Mouse (Mus musculus) neural tube, embryonic 15.5 days (tissue): ENCODE data around the gene Ptprb. TPM values are rescaled to one million over a fixed set of nuclear protein-coding genes. Genes with fewer than 3 reads are reported as not detected.

Experiments used
- ATAC-seq: fragments of 200-750 bp; cut with Nextera tagmentation; 2 replicates; pipeline ENCODE4 v1.8.0; 2017; ENCODE audit warnings: mild to moderate bottlenecking, moderate TSS enrichment, moderate library complexity; ENCODE audit not compliant: low FRiP score
- H3K27ac ChIP-seq: fragments of 300-500 bp; sonication (generic); replicated peaks from 2 replicates; pipeline ENCODE4 v1.5.1; 2015; ENCODE audit warnings: mild to moderate bottlenecking, inconsistent platforms
- H3K27me3 ChIP-seq: fragments of 300-500 bp; sonication (generic); replicated peaks from 2 replicates; pipeline ENCODE4 v1.6.1; 2015; ENCODE audit warnings: inconsistent platforms
- H3K36me3 ChIP-seq: fragments of 300-500 bp; sonication (generic); 2 replicates; pipeline ENCODE4 v1.6.1; 2015; ENCODE audit warnings: inconsistent platforms
- H3K4me1 ChIP-seq: fragments of 300-500 bp; sonication (generic); 2 replicates; pipeline ENCODE4 v1.6.1; 2015; ENCODE audit warnings: inconsistent platforms
- H3K4me2 ChIP-seq: fragments of 300-500 bp; sonication (generic); 2 replicates; pipeline ENCODE4 v1.6.1; 2015; ENCODE audit warnings: inconsistent platforms, mild to moderate bottlenecking, moderate library complexity
- H3K4me3 ChIP-seq: fragments of 300-500 bp; sonication (generic); replicated peaks from 2 replicates; pipeline ENCODE4 v1.5.1; 2015; ENCODE audit warnings: mild to moderate bottlenecking, inconsistent platforms
- H3K9ac ChIP-seq: fragments of 300-500 bp; sonication (generic); replicated peaks from 2 replicates; pipeline ENCODE4 v1.6.1; 2015; ENCODE audit warnings: mild to moderate bottlenecking, inconsistent platforms
- H3K9me3 ChIP-seq: fragments of 300-500 bp; sonication (generic); replicated peaks from 2 replicates; pipeline ENCODE4 v1.6.1; 2016; ENCODE audit warnings: inconsistent platforms
- WGBS: fragments of 180-500 bp; shearing (Covaris S2); methylation state at CpG from one replicate; pipeline ENCODE4 v1.1.7; 2015; ENCODE audit warnings: mixed read lengths; 5-methylcytosine and 5-hydroxymethylcytosine counted together
- polyA plus RNA-seq: library from polyadenylated mRNA; unstranded; fragments of >200 nt; fragmentation: Nextera tagmentation; extraction: Ambion mirVana; gene quantifications from 2 replicates; pipeline ENCODE4 v1.2.1, GENCODE M21; 2015

Gene Ptprb
- polyA plus RNA-seq, 1 experiment from 2014 or later = 3.1 TPM

GRCm38 (mm10) chr10:116266561-116267433 is 8.5 kb upstream of the Ptprb start:
- no peak for ATAC-seq
- H3K4me3 ChIP-seq = no peak overlapping the region
- WGBS = 85% methylated on average over 15 of the region's 15 CpGs
- H3K4me1 ChIP-seq = no peaks in the 10 kb centered on the region
- peak overlapping the region; percentile 1; the same call in 1 of the 2 replicates for H3K27ac ChIP-seq
- no peak overlapping the region for H3K9ac ChIP-seq
- no peaks in the 10 kb centered on the region for H3K9me3 ChIP-seq
- H3K36me3 ChIP-seq = no peaks in the 10 kb centered on the region
- no peaks in the 10 kb centered on the region for H3K27me3 ChIP-seq
- no peak overlapping the region for H3K4me2 ChIP-seq

- Histone ChIP-seq H3K4me1 (no peaks in the 10 kb centered on the region), H3K4me3 (no peak overlapping the region), H3K4me2 (no peak overlapping the region), H3K27ac (no peak overlapping the region), H3K9ac (no peak overlapping the region), H3K36me3 (no peaks in the 10 kb centered on the region), H3K9me3 (no peaks in the 10 kb centered on the region), H3K27me3 (no peaks in the 10 kb centered on the region)
- WGBS = 85% methylated on average over 4 of the region's 4 CpGs
- ATAC-seq = no peak
These were observed 7.9 kb upstream of the Ptprb start for GRCm38 (mm10) chr10:116267434-116267822.

DNA sequence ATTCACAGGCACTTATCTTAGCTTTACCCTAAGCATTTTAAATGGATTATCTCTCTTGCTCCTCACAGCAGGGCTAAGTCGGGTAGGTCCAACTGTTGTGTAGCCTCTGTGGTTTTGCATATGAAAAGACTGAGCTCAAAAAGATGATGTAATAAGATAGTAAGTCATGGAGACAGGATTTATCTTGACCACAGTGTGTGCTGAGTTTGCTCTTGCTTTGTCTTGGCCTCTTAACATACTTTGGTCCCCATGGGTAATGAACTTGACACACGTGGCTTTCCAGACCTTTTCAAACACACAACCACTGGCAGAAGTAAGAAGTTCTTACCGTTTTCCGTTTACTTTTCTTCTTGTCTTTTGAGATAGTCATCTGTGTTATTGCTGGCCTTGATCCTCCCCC is 7.0 kb upstream of the Ptprb start:
- no peak for ATAC-seq
- no peaks in the 10 kb centered on the region for H3K27me3 ChIP-seq
- H3K9ac ChIP-seq = no peak overlapping the region
- H3K4me3 ChIP-seq = no peak overlapping the region
- 63% methylated on average over 4 of the region's 4 CpGs for WGBS
- no peak overlapping the region for H3K4me2 ChIP-seq
- H3K36me3 ChIP-seq = no peaks in the 10 kb centered on the region
- H3K9me3 ChIP-seq = no peaks in the 10 kb centered on the region
- no peak overlapping the region for H3K27ac ChIP-seq
- H3K4me1 ChIP-seq = no peaks in the 10 kb centered on the region

GRCm38 (mm10) chr10:116270646-116271469 is 4.5 kb upstream of the Ptprb start:
- Histone ChIP-seq H3K4me2 (no peak overlapping the region), H3K4me3 (no peak overlapping the region), H3K36me3 (no peaks in the 10 kb centered on the region), H3K9me3 (no peaks in the 10 kb centered on the region), H3K4me1 (no peaks in the 10 kb centered on the region), H3K27me3 (no peaks in the 10 kb centered on the region), H3K9ac (no peak overlapping the region), H3K27ac (no peak overlapping the region; the same call in 1 of the 2 replicates)
- ATAC-seq = no peak
- WGBS = 83% methylated on average over 12 of the region's 12 CpGs

DNA sequence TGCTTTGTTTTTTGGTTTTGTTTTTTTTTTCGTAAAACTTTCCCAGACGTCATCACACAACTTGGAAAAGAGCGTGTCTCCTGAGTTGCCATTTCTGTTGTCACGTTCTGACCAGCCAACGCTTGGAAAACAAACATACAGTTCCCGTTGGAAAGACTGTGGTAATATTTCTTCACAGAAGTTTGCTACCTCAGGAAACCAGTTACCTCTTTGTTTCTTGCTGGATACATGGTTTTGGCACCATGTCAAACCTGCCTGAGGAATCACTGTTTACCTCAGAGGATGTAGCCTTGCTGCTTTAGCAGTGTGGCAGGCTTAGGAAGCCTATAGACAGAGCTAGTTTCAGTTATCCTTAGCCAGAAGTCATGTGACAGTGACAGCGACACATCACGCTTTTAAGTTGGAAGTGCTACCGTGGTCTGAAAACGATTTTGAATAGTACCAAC is 3.8 kb upstream of the Ptprb start:
- Histone ChIP-seq H3K9ac (no peak overlapping the region), H3K4me1 (no peaks in the 10 kb centered on the region), H3K4me3 (no peak overlapping the region), H3K36me3 (no peaks in the 10 kb centered on the region), H3K9me3 (no peaks in the 10 kb centered on the region), H3K27me3 (no peaks in the 10 kb centered on the region), H3K27ac (no peak overlapping the region), H3K4me2 (no peak overlapping the region)
- ATAC-seq = no peak
- 94% methylated on average over 10 of the region's 10 CpGs for WGBS

- H3K36me3 ChIP-seq = no peaks in the 10 kb centered on the region
- H3K27me3 ChIP-seq = no peaks in the 10 kb centered on the region
- H3K9ac ChIP-seq = no peak overlapping the region
- no peaks in the 10 kb centered on the region for H3K9me3 ChIP-seq
- H3K27ac ChIP-seq = no peak overlapping the region
- no peak overlapping the region for H3K4me2 ChIP-seq
- WGBS = 83% methylated on average over 2 of the region's 3 CpGs
- no peak for ATAC-seq
- H3K4me3 ChIP-seq = no peak overlapping the region
- no peaks in the 10 kb centered on the region for H3K4me1 ChIP-seq
These were observed 3.2 kb upstream of the Ptprb start for GRCm38 (mm10) chr10:116272156-116272555.

GRCm38 (mm10) chr10:116286697-116287344 is 11.5 kb downstream of the Ptprb start:
- ATAC-seq = no peak
- Histone ChIP-seq H3K27ac (no peak overlapping the region), H3K4me3 (no peak overlapping the region), H3K27me3 (no peaks in the 10 kb centered on the region), H3K9ac (no peak overlapping the region), H3K9me3 (no peaks in the 10 kb centered on the region), H3K36me3 (no peaks in the 10 kb centered on the region), H3K4me1 (no peaks in the 10 kb centered on the region), H3K4me2 (no peak overlapping the region)
- 92% methylated on average over 7 of the region's 7 CpGs for WGBS

GRCm38 (mm10) chr10:116288130-116288529 is 12.8 kb downstream of the Ptprb start:
- no peak overlapping the region for H3K9ac ChIP-seq
- ATAC-seq = no peak
- H3K4me1 ChIP-seq = no peaks in the 10 kb centered on the region
- no peak overlapping the region for H3K4me2 ChIP-seq
- no peaks in the 10 kb centered on the region for H3K36me3 ChIP-seq
- 54% methylated on average over 9 of the region's 9 CpGs for WGBS
- no peaks in the 10 kb centered on the region for H3K9me3 ChIP-seq
- no peak overlapping the region for H3K27ac ChIP-seq
- no peaks in the 10 kb centered on the region for H3K27me3 ChIP-seq
- H3K4me3 ChIP-seq = no peak overlapping the region

DNA sequence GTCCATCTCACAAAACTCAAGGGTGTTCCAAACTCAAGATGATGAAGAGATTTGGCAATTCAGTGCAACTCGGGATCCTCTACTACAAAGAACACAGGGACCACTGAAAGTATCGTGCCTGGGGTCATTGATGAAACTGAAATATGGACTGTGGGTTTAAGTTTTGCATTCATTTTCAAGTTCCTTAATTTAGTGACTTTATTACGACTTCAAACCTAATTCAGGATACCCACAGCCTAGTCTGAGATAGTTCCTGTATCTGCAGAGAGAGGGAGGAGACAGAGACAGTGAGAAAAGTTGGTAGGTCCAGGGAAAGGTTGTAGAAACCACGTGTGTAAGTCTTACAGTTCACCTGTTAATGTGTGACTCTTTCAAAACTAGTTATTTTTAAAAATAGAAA is 15.2 kb downstream of the Ptprb start:
- 82% methylated on average over 4 of the region's 4 CpGs for WGBS
- Histone ChIP-seq H3K4me1 (no peaks in the 10 kb centered on the region), H3K9ac (no peak overlapping the region), H3K36me3 (no peaks in the 10 kb centered on the region), H3K4me3 (no peak overlapping the region), H3K4me2 (no peak overlapping the region), H3K9me3 (no peaks in the 10 kb centered on the region), H3K27ac (no peak overlapping the region), H3K27me3 (no peaks in the 10 kb centered on the region)
- no peak for ATAC-seq

- no peak overlapping the region for H3K4me2 ChIP-seq
- H3K27me3 ChIP-seq = no peaks in the 10 kb centered on the region
- no peak overlapping the region for H3K27ac ChIP-seq
- no peak for ATAC-seq
- H3K4me3 ChIP-seq = no peak overlapping the region
- no peaks in the 10 kb centered on the region for H3K36me3 ChIP-seq
- no peaks in the 10 kb centered on the region for H3K9me3 ChIP-seq
- no peaks in the 10 kb centered on the region for H3K4me1 ChIP-seq
- no peak overlapping the region for H3K9ac ChIP-seq
- WGBS = 83% methylated on average over 8 of the region's 8 CpGs
These were observed 15.9 kb downstream of the Ptprb start for GRCm38 (mm10) chr10:116291153-116291755.

DNA sequence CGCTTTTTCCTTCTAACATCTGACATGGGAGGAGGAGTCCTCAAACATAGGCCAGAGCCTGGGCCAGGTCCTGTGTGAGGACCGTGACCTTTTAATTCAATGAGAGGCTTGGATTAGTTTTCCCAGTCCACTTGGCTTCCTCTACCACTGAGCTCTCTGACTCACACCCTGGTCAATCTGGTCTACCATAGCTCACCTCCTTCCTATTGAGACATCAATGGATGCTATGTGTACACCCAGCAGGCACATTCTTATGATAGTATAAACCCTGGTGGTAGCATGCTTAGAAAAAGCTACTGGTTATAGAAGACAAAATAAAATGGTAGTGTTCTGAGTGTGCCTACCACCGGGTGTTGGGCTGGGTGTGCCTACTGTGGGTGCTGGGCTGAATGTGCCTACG is 21.1 kb downstream of the Ptprb start:
- H3K4me3 ChIP-seq = no peak overlapping the region
- H3K9me3 ChIP-seq = no peaks in the 10 kb centered on the region

More for the DNA sequence above, 21.1 kb downstream of the Ptprb start:
- H3K36me3 ChIP-seq = no peaks in the 10 kb centered on the region
- peaks cover 9% of the 10 kb centered on the region for H3K27me3 ChIP-seq
- H3K27ac ChIP-seq = no peak overlapping the region
- no peak overlapping the region for H3K9ac ChIP-seq
- ATAC-seq = no peak
- peaks cover 5% of the 10 kb centered on the region for H3K4me1 ChIP-seq
- WGBS = 90% methylated on average over 4 of the region's 4 CpGs
- H3K4me2 ChIP-seq = no peak overlapping the region
